Mouse (Mus musculus) bone marrow, adult 2 months (tissue): Measurements from ENCODE around the gene Vmn2r14.
"Not testable (repeated sequence)": the region's sequence is repeated elsewhere in the genome, so short reads cannot be mapped to it uniquely, and the experiment has no call there.

Experiments used
- CTCF ChIP-seq: fragments of 200-500 bp; IDR thresholded peaks from 2 replicates; pipeline ENCODE4 v1.5.1; 2011; ENCODE audit warnings: low read length, control low read depth; ENCODE audit not compliant: control insufficient read depth, insufficient read depth
- POLR2A ChIP-seq: fragments of 200-500 bp; IDR thresholded peaks from 2 replicates; pipeline ENCODE4 v1.6.1; 2011; ENCODE audit warnings: low read depth, mild to moderate bottlenecking, control low read depth, low read length, borderline replicate concordance; ENCODE audit not compliant: control insufficient read depth

DNA sequence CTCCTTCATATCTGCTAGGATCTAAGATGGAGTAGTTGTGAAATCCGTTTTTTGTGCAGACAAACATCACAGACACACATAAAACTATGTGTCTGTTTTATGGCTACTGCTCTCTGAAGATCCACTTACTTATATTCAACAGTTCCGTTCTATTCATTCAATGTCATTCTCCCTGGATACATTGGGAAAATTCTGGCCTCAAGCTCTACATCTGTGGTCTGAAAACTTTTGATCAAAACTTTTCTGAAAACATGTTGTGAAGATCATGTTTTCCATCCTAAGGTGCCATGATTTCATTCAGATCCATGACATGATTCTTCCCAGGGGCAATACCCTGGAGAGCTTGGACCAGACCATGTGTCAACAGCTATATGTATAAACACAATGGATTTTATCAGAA, 32.4 kb downstream of the Vmn2r14 start, which contains the start of gene Vmn2r13:
- TF ChIP-seq CTCF, POLR2A: not testable (repeated sequence)
